Mouse (Mus musculus) E14TG2a.4 (cell line): ENCODE data around the gene Gm45716.
"Not testable (repeated sequence)": the region's sequence is repeated elsewhere in the genome, so short reads cannot be mapped to it uniquely, and the experiment has no call there.

ENCODE experiments used
- H3K27me3 ChIP-seq: 2 replicates; pipeline ENCODE4 v1.6.1; 2014; ENCODE audit warnings: low read length, control low read depth; ENCODE audit not compliant: insufficient read depth
- H3K36me3 ChIP-seq: 2 replicates; pipeline ENCODE4 v1.6.1; 2014; ENCODE audit warnings: low read length, control low read depth; ENCODE audit not compliant: insufficient read depth
- H3K4me1 ChIP-seq: replicated peaks from 2 replicates; pipeline ENCODE4 v1.6.1; 2014; ENCODE audit warnings: low read depth, low read length, control low read depth
- H3K4me3 ChIP-seq: replicated peaks from 2 replicates; pipeline ENCODE4 v1.5.1; 2014; ENCODE audit warnings: mild to moderate bottlenecking, low read length
- H3K9me3 ChIP-seq: 2 replicates; pipeline ENCODE4 v1.6.1; 2014; ENCODE audit warnings: low read length, control low read depth
- CTCF ChIP-seq: conservative IDR thresholded peaks from 2 replicates; pipeline ENCODE4 v1.5.1; 2014; ENCODE audit warnings: low read length
- NANOG ChIP-seq: IDR thresholded peaks from 2 replicates; pipeline ENCODE4 v1.6.1; 2014; ENCODE audit warnings: borderline replicate concordance, low read length, mixed read lengths
- POU5F1 ChIP-seq: IDR thresholded peaks from 2 replicates; pipeline ENCODE4 v1.6.1; 2014; ENCODE audit warnings: low read length, borderline replicate concordance

The Gm45716 gene

DNA sequence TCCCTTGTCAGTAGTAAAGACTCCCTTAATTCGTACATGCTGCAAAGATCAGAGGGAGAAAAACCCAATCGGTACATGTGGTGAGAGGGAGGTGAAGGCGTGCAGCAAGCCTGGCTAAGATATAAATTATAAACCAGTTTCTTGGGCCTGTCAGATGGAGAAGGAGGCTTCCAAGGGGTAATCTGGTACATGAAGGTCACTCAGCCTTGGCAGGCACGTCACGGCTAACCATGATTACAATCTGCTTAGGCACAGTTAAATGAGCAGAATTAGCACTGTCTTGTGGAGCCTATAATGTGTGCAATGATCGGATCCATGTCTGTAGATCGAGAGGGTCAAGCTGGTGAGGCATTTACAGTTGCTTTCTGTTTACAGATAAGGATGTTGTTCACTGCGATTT, 88.7 kb downstream of the Gm45716 start:
- no peaks in the 10 kb centered on the region for H3K9me3 ChIP-seq
- H3K27me3 ChIP-seq, result no peaks in the 10 kb centered on the region
- no peaks in the 10 kb centered on the region for H3K4me1 ChIP-seq
- H3K4me3 ChIP-seq, result no peak overlapping the region
- TF ChIP-seq NANOG, result no peak
- TF ChIP-seq POU5F1, result no peak
- no peak for TF ChIP-seq CTCF
- H3K36me3 ChIP-seq, result no peaks in the 10 kb centered on the region

DNA sequence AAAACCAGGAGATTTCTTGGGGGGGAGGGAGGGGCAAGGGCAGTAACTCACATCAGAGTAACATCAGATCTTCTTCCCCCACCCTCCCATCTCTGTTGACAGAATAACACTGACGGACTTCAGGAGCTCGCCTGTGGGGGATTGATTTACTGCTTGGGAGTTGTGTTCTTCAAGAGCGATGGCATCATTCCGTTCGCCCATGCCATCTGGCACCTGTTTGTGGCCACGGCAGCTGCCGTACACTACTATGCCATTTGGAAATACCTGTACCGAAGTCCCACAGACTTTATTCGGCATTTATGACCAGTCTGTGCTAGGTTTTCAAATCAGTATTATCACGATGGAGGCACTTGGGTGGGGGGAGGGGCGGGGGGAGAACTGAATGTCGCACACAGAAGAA, 89.1 kb downstream of the Gm45716 start:
- Histone ChIP-seq H3K9me3 (no peaks in the 10 kb centered on the region), H3K4me1 (no peaks in the 10 kb centered on the region)

DNA sequence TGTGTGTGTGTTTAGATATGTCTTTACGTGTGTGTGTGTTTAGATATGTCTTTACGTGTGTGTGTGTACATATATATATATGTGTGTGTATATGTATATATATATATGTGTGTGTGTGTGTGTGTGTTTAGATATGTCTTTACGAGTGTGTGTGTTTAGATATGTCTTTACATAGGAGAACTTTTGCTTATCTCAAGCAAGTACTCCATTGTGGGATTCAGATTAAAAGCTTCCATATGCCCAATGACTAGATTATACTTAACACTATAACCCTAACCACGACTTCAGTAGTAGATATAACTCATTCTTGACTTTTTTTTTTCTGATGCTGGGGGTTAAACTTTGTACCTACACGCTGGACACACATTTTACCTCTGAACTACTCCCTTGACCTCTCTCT, 92.6 kb downstream of the Gm45716 start:
- Histone ChIP-seq H3K27me3 (no peaks in the 10 kb centered on the region), H3K4me3 (no peak overlapping the region), H3K36me3 (no peaks in the 10 kb centered on the region), H3K4me1 (no peaks in the 10 kb centered on the region), H3K9me3 (no peaks in the 10 kb centered on the region)
- no peak for TF ChIP-seq NANOG
- no peak for TF ChIP-seq POU5F1

More for the DNA sequence above, 89.1 kb downstream of the Gm45716 start:
- TF ChIP-seq CTCF (no peak), NANOG (no peak), POU5F1 (no peak)
- Histone ChIP-seq H3K4me3 (no peak overlapping the region), H3K36me3 (no peaks in the 10 kb centered on the region), H3K27me3 (no peaks in the 10 kb centered on the region)

DNA sequence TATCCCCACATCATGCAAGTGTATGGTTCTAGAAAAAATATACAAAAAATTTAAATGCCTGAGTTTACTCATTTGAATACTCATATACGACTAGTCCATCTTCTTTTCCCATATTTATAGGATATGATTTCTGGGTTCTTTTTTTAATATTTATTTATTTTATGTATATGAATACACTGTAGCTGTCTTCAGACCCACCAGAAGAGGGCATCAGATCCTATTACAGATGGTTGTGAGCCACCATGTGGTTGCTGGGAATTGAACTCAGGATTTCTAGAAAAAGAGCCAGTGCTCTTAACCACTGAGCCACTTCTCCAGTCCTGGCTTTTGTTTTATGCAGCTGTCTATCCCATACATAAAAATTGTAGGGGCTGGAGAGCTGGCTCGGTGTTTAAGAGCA, 94.5 kb downstream of the Gm45716 start:
- not testable (repeated sequence) for H3K9me3 ChIP-seq, H3K27me3 ChIP-seq, H3K36me3 ChIP-seq, H3K4me1 ChIP-seq, H3K4me3 ChIP-seq

DNA sequence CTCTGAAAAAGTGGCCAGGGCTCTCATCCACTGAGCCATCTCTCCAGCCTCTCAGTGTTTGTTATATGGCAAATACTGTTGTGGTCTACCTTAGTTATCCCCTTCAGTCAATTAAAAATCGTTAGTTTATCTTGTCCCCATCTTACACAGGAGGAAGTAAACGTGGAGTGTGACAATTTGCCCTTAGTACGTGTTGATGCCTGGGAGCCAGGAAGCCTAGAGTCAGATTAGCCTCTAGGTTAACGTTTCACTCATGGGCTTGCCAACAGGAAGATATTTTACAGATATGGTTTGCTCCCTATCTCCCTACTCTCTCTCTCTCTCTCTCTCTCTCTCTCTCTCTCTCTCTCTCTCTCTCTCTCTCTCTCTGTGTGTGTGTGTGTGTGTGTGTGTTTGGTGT, 95.7 kb downstream of the Gm45716 start:
- Histone ChIP-seq H3K27me3 (no peaks in the 10 kb centered on the region), H3K4me3 (no peak overlapping the region), H3K4me1 (no peaks in the 10 kb centered on the region), H3K9me3 (no peaks in the 10 kb centered on the region), H3K36me3 (no peaks in the 10 kb centered on the region)
- TF ChIP-seq CTCF (no peak), POU5F1 (no peak), NANOG (no peak)

DNA sequence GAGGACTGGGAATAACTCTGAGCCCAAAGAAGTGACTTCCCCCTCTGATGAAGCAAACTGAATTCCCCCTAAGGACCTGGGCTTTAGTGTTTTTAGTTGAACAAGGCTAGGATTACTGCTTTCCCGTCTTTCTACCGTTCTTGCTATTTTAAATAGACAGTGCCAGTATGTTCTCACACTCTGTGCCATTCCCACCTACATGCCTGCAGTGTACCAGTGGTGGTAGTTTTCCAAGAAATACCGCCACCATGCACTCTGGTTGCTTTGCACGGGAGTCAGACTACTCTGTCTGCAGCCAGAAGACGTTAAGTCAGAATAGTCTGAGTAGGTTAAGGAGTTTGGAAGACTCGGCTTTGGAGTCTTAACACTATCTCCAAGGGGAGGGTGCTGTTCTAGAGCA, 96.1 kb downstream of the Gm45716 start:
- Histone ChIP-seq H3K4me1 (no peaks in the 10 kb centered on the region), H3K27me3 (no peaks in the 10 kb centered on the region), H3K4me3 (no peak overlapping the region)

DNA sequence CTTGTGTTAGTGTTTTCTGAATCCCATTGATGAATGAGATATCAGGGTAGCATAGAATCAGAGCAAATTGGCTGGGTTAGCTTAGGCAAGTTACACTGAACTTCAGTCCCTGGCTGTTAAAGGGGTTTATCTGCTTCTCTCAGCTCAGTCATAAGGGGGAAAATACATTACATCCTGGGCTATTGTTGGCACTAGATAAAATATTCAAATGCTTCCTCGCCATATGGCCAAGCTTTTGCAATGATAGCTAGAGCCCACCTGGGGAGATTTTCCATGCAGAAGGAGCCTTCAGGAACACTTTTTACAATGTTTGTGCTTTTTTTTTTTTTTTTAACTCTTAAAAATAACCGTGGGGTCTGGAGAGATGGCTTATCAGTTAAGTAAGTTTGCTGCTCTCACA, 96.6 kb downstream of the Gm45716 start:
- Histone ChIP-seq H3K9me3 (no peaks in the 10 kb centered on the region), H3K4me3 (no peak overlapping the region), H3K4me1 (no peaks in the 10 kb centered on the region), H3K36me3 (no peaks in the 10 kb centered on the region), H3K27me3 (no peaks in the 10 kb centered on the region)
- no peak for TF ChIP-seq POU5F1
- TF ChIP-seq CTCF, result no peak
- no peak for TF ChIP-seq NANOG

More for the DNA sequence above, 96.1 kb downstream of the Gm45716 start:
- Histone ChIP-seq H3K36me3 (no peaks in the 10 kb centered on the region), H3K9me3 (no peaks in the 10 kb centered on the region)
- TF ChIP-seq POU5F1, result no peak
- no peak for TF ChIP-seq NANOG
- TF ChIP-seq CTCF, result no peak

DNA sequence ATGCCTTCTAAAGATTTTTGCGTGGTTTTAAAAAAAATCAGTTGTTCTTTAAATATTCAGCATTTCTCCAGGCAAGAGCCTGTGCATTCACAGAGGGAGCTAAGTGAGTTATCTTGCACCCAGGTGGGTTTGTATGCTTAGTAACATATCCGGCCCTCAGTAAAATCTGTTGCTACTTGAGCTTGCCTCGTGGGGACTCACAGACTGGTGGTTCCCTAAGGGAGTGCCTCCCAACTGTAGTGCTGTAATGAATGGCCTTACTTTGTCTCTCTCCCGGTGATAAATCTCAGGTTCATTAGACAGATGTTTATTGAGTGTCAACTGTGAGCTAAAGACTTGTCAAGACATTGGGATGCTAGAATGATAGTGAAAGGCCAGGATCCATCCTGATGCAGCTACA, 97.1 kb downstream of the Gm45716 start:
- no peaks in the 10 kb centered on the region for H3K4me1 ChIP-seq
- no peaks in the 10 kb centered on the region for H3K27me3 ChIP-seq
- no peak for TF ChIP-seq POU5F1
- no peak for TF ChIP-seq CTCF
- TF ChIP-seq NANOG, result no peak
- no peaks in the 10 kb centered on the region for H3K9me3 ChIP-seq
- H3K4me3 ChIP-seq, result no peak overlapping the region
- H3K36me3 ChIP-seq, result no peaks in the 10 kb centered on the region

DNA sequence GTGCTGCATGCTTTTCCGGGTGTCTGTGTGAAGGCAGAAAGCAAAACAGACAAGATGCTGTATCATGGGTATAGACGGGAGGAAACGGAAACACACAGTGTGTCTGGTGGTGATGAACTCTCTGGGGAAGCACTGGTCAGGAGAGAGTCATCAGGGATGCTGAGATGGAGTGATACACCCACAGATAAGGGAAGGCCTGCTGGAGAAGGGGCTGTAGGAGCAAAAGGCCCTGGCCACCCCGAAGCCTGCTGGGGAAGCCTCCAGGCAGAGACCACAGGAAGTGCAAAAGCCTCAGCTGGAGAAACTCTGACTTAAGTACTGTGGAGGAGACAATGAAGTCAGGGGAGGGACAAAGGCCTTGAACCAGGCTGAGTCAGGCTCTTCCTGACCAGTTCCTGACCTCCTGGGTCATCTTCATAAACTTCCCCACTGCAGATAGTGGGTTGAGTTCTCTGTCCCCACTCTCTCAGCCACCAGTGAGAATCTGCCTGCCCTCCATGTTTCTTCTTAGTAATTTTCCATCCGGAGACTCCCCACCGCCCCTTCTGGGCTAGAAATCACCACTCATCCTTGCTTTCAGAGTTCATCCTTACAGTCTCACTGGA, 99.2 kb downstream of the Gm45716 start:
- TF ChIP-seq NANOG, result no peak
- no peak for TF ChIP-seq CTCF
- no peak for TF ChIP-seq POU5F1
- no peaks in the 10 kb centered on the region for H3K36me3 ChIP-seq
- H3K27me3 ChIP-seq, result no peaks in the 10 kb centered on the region
- no peaks in the 10 kb centered on the region for H3K9me3 ChIP-seq
- no peak overlapping the region for H3K4me3 ChIP-seq
- H3K4me1 ChIP-seq, result no peaks in the 10 kb centered on the region
